9 mouse cellular contexts compared by ENCODE assay signal in genomic region chr17:31965623-31966022, GRCm38 (mm10).
DNase-seq lines count a peak whose midpoint lies in the region; ATAC-seq and TF ChIP-seq lines count a peak whose summit lies in the region.
"Had no signal": no experiment of that assay in that cellular context is flagged by ENCODE, and none has a peak within 500 bp of the region (broad histone marks: within the 10 kb centered on the region; RNA-seq: fewer than 3 reads in every experiment).

No protein-coding gene starts in this region.

- no peak overlapping the region for H3K9ac ChIP-seq in limb, embryonic 13.5 days
- H3K9ac ChIP-seq in stomach, postnatal 0 days (ENCODE audit: low read length) = no peak overlapping the region

- H3K4me1 ChIP-seq in lung, adult 2 months (ENCODE audit: control insufficient read depth, insufficient read depth, low read length) = no peaks in the 10 kb centered on the region; the same call in 1 of the 2 replicates
- peaks cover 17% of the 10 kb centered on the region for H3K4me1 ChIP-seq in limb, embryonic 13.5 days
- no peaks in the 10 kb centered on the region for H3K4me1 ChIP-seq in stomach, postnatal 0 days (replicated peaks; ENCODE audit: control insufficient read depth, insufficient read depth)

- H3K36me3 ChIP-seq in limb, embryonic 13.5 days = no peaks in the 10 kb centered on the region
- no peaks in the 10 kb centered on the region for H3K36me3 ChIP-seq in stomach, postnatal 0 days (ENCODE audit: control insufficient read depth, insufficient read depth, low read length)

- no peak for TF ChIP-seq POLR2A in lung, adult 2 months (IDR thresholded peaks at IDR 0.05; ENCODE audit: borderline replicate concordance, extremely low read depth, low read depth, low read length)

- TF ChIP-seq EP300 in stomach, postnatal 0 days (optimal IDR thresholded peaks at IDR 0.05) = no peak

- no peaks in the 10 kb centered on the region for H3K9me3 ChIP-seq in limb, embryonic 13.5 days
- H3K9me3 ChIP-seq in stomach, postnatal 0 days (ENCODE audit: control insufficient read depth, low read length) = no peaks in the 10 kb centered on the region

- no peak for TF ChIP-seq CTCF in lung, adult 2 months (IDR thresholded peaks at IDR 0.05; ENCODE audit: insufficient read depth, low read length)
- TF ChIP-seq CTCF in stomach, postnatal 0 days (IDR thresholded peaks at IDR 0.05; ENCODE audit: low read depth) = no peak

- no peak overlapping the region for H3K4me3 ChIP-seq in lung, adult 2 months (replicated peaks; ENCODE audit: extremely low read depth, low read depth, low read length)
- no peak overlapping the region for H3K4me3 ChIP-seq in limb, embryonic 13.5 days
- H3K4me3 ChIP-seq in stomach, postnatal 0 days (ENCODE audit: low read depth, low read length) = no peak overlapping the region
- H3K4me3 ChIP-seq: erythroblast, embryonic 14.5 days had no signal

- WGBS in lung, adult 2 months = 9% methylated on average over 2 of the region's 2 CpGs
- WGBS in limb, embryonic 13.5 days = 16% methylated on average over 2 of the region's 2 CpGs
- WGBS in stomach, postnatal 0 days = 13% methylated on average over 2 of the region's 2 CpGs

- no peak overlapping the region for H3K4me2 ChIP-seq in limb, embryonic 13.5 days (replicated peaks)
- H3K4me2 ChIP-seq in stomach, postnatal 0 days (replicated peaks; ENCODE audit: low read depth) = no peak overlapping the region

- H3K27ac ChIP-seq in limb, embryonic 13.5 days = peak overlapping the region; percentile 72; the same call in 1 of the 2 replicates
- H3K27ac ChIP-seq in stomach, postnatal 0 days (replicated peaks) = peak overlapping the region; percentile 53

- DNase-seq in lung, adult 18-20 months = peak; percentile 67 to 73
- DNase-seq in lung, adult 2 months = no peak
- peak; percentile 33 for DNase-seq in heart, postnatal 4 days
- DNase-seq in stomach, postnatal 0 days (ENCODE audit: low spot score) = peak; percentile 66
- no peak for DNase-seq in layer of hippocampus, postnatal 14 days (ENCODE audit: low spot score in 2 of 2)
- no peak for DNase-seq in frontal cortex, postnatal 14 days (ENCODE audit: low spot score in 2 of 2)

- peak; percentile 80 for ATAC-seq in limb, embryonic 13.5 days (ENCODE audit: low FRiP score, low read depth)
- peak; percentile 78 for ATAC-seq in stomach, postnatal 0 days (ENCODE audit: low FRiP score, low TSS enrichment)
- no peak for ATAC-seq in megakaryocyte-erythroid progenitor cell, adult 5-6 weeks (replicated peaks; ENCODE audit: low FRiP score, low TSS enrichment, poor library complexity, severe bottlenecking)

- no peaks in the 10 kb centered on the region for H3K27me3 ChIP-seq in limb, embryonic 13.5 days
- no peaks in the 10 kb centered on the region for H3K27me3 ChIP-seq in stomach, postnatal 0 days (ENCODE audit: control insufficient read depth, insufficient read depth, low read length)

Comparison
In these comparisons a context has a peak if more than half of its experiments do, and no peak if none do; other contexts are left out.
1. DNase-seq: peak in lung, adult 18-20 months (2 of 2), heart, postnatal 4 days (single experiment) and stomach, postnatal 0 days (single experiment); none in lung, adult 2 months (single experiment), layer of hippocampus, postnatal 14 days (0 of 2) and frontal cortex, postnatal 14 days (0 of 2).